Mouse (Mus musculus): ENCODE measurements around the gene Irf1. TPM values are rescaled to one million over a fixed set of nuclear protein-coding genes. Genes with fewer than 3 reads are reported as not detected.

Gene Irf1
- polyA plus RNA-seq, 1 experiment from 2014 or later, result 14.0 TPM

GRCm38 (mm10) chr11:53778455-53778854 is 8.6 kb downstream of the Irf1 start:
- Histone ChIP-seq H3K9ac (ENCODE audit: low read depth, low read length) (no peak overlapping the region), H3K4me1 (replicated peaks; ENCODE audit: insufficient read depth, low read length) (no peaks in the 10 kb centered on the region), H3K9me3 (replicated peaks; ENCODE audit: low read length) (no peaks in the 10 kb centered on the region), H3K4me3 (replicated peaks; ENCODE audit: low read depth, low read length) (no peak overlapping the region), H3K27ac (no peak overlapping the region), H3K4me2 (ENCODE audit: low read length) (no peak overlapping the region), H3K27me3 (ENCODE audit: insufficient read depth, low read length) (no peaks in the 10 kb centered on the region), H3K36me3 (ENCODE audit: insufficient read depth, low read length) (peaks cover 20% of the 10 kb centered on the region)
- ATAC-seq (replicated peaks; ENCODE audit: low FRiP score, low read depth), result no peak
- WGBS, result 75% methylated on average over 5 of the region's 5 CpGs
- no peak for DNase-seq (ENCODE audit: low spot score)
- no peak for TF ChIP-seq CTCF (IDR thresholded peaks at IDR 0.05; ENCODE audit: low read depth)

DNA sequence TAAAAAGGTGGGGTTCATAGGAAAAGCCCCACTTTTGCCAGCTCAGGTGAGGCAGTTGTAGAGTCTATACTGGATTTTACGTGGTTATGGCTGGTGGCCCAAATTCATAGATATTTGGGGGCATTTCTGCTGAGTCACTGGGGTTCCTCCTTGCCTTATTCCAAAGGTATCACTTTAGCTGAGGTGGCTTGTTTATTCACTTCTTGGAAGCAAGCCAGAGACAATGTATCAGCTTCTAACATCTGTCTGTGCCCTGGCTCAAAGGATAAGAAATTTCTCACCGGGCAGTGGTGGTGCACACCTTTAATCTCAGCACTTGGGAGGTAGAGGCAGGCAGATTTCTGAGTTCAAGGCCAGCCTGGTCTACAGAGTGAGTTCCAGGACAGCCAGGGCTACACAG is 10.0 kb downstream of the Irf1 start:
- no peak for TF ChIP-seq CTCF (IDR thresholded peaks at IDR 0.05; ENCODE audit: low read depth)
- WGBS, result 72% methylated on average over 2 of the region's 2 CpGs
- no peaks in the 10 kb centered on the region for H3K9me3 ChIP-seq (replicated peaks; ENCODE audit: low read length)
- no peak overlapping the region for H3K9ac ChIP-seq (ENCODE audit: low read depth, low read length)
- H3K4me1 ChIP-seq (replicated peaks; ENCODE audit: insufficient read depth, low read length), result 0 out of 2 replicates have a peak, but pooled peaks cover 5% of the 10 kb centered on the region
- H3K4me3 ChIP-seq (replicated peaks; ENCODE audit: low read depth, low read length), result no peak overlapping the region
- no peak overlapping the region for H3K27ac ChIP-seq
- peaks cover 15% of the 10 kb centered on the region for H3K36me3 ChIP-seq (ENCODE audit: insufficient read depth, low read length)
- DNase-seq (ENCODE audit: low spot score) (no peak), ATAC-seq (replicated peaks; ENCODE audit: low FRiP score, low read depth) (no peak)
- no peaks in the 10 kb centered on the region for H3K27me3 ChIP-seq (ENCODE audit: insufficient read depth, low read length)
- no peak overlapping the region for H3K4me2 ChIP-seq (ENCODE audit: low read length)

- H3K36me3 ChIP-seq (ENCODE audit: insufficient read depth, low read length), result peaks cover 13% of the 10 kb centered on the region
- no peak overlapping the region for H3K27ac ChIP-seq
- no peak for TF ChIP-seq CTCF (IDR thresholded peaks at IDR 0.05; ENCODE audit: low read depth)
- H3K9ac ChIP-seq (ENCODE audit: low read depth, low read length), result no peak overlapping the region
- ATAC-seq (replicated peaks; ENCODE audit: low FRiP score, low read depth) (no peak), DNase-seq (ENCODE audit: low spot score) (no peak)
- H3K27me3 ChIP-seq (ENCODE audit: insufficient read depth, low read length), result no peaks in the 10 kb centered on the region
- no peaks in the 10 kb centered on the region for H3K9me3 ChIP-seq (replicated peaks; ENCODE audit: low read length)
- no peak overlapping the region for H3K4me2 ChIP-seq (ENCODE audit: low read length)
- H3K4me3 ChIP-seq (replicated peaks; ENCODE audit: low read depth, low read length), result no peak overlapping the region
- 0 out of 2 replicates have a peak, but pooled peaks cover 5% of the 10 kb centered on the region for H3K4me1 ChIP-seq (replicated peaks; ENCODE audit: insufficient read depth, low read length)
- WGBS, result 68% methylated on average over 3 of the region's 3 CpGs
Observed at GRCm38 (mm10) chr11:53780262-53780661, 10.4 kb downstream of the Irf1 start.

DNA sequence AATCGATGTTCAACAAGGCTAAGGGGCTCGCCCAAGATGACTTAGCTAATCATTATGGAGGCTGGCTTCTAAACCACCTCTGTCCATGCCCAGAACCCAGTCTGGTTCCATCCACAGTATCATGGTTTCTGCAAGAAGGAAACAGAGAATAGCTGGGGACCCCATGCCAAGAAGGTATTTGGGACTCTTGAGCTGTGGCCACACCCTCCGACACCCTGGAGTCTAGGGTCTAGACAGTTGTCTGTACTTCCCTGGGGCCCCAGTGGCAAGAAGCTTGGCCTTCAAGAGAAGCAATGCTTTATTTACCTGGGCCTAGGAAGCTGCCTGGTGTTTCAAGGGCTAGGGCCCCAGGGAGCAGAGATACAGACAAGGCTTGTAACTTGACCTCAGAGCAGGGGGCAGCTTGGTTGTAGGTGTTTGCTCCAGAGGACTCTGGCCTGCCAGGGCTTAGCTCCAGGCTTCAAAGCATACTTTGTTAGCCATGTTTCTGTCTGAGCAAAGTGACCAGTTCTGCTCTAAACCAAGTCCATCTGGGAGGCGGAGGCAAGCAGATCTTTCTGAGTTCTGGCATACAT is 11.5 kb downstream of the Irf1 start:
- H3K27ac ChIP-seq, result no peak overlapping the region
- no peaks in the 10 kb centered on the region for H3K9me3 ChIP-seq (replicated peaks; ENCODE audit: low read length)
- ATAC-seq (replicated peaks; ENCODE audit: low FRiP score, low read depth) (no peak), DNase-seq (ENCODE audit: low spot score) (no peak)
- H3K27me3 ChIP-seq (ENCODE audit: insufficient read depth, low read length), result no peaks in the 10 kb centered on the region
- WGBS, result 87% methylated on average over 4 of the region's 4 CpGs
- TF ChIP-seq CTCF (IDR thresholded peaks at IDR 0.05; ENCODE audit: low read depth), result no peak
- no peak overlapping the region for H3K4me3 ChIP-seq (replicated peaks; ENCODE audit: low read depth, low read length)
- H3K9ac ChIP-seq (ENCODE audit: low read depth, low read length), result no peak overlapping the region
- H3K4me2 ChIP-seq (ENCODE audit: low read length), result no peak overlapping the region
- H3K36me3 ChIP-seq (ENCODE audit: insufficient read depth, low read length), result peaks cover 4% of the 10 kb centered on the region; the same call in 1 of the 2 replicates
- 0 out of 2 replicates have a peak, but pooled peaks cover 5% of the 10 kb centered on the region for H3K4me1 ChIP-seq (replicated peaks; ENCODE audit: insufficient read depth, low read length)

DNA sequence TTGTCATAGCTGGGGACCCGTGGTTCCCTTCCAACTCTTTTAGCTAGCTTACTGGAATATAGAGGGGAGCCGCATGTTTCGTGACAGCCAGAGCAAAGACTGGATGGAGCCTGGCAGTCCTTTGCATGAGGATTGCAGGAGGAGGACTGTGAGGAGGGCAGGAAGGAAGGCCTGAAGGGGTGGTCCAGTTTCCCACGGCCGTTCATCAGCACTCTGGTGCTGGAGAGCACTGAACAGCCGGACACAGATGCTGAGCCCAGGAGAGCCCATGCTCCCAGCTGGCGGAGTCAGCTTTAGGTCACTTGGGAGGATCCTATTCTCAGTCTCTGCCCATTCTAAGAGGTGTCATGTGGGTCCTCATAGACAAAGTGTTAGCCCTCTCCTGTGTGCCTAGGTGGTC is 12.2 kb downstream of the Irf1 start:
- 0 out of 2 replicates have a peak, but pooled peaks cover 5% of the 10 kb centered on the region for H3K4me1 ChIP-seq (replicated peaks; ENCODE audit: insufficient read depth, low read length)
- no peak overlapping the region for H3K4me2 ChIP-seq (ENCODE audit: low read length)
- H3K9ac ChIP-seq (ENCODE audit: low read depth, low read length), result no peak overlapping the region
- 69% methylated on average over 7 of the region's 7 CpGs for WGBS
- ATAC-seq (replicated peaks; ENCODE audit: low FRiP score, low read depth) (no peak), DNase-seq (ENCODE audit: low spot score) (no peak)
- 0 out of 2 replicates have a peak, but pooled peaks cover 1% of the 10 kb centered on the region for H3K36me3 ChIP-seq (ENCODE audit: insufficient read depth, low read length)
- no peaks in the 10 kb centered on the region for H3K9me3 ChIP-seq (replicated peaks; ENCODE audit: low read length)
- no peaks in the 10 kb centered on the region for H3K27me3 ChIP-seq (ENCODE audit: insufficient read depth, low read length)
- H3K27ac ChIP-seq, result no peak overlapping the region
- TF ChIP-seq CTCF (IDR thresholded peaks at IDR 0.05; ENCODE audit: low read depth), result no peak
- H3K4me3 ChIP-seq (replicated peaks; ENCODE audit: low read depth, low read length), result no peak overlapping the region

DNA sequence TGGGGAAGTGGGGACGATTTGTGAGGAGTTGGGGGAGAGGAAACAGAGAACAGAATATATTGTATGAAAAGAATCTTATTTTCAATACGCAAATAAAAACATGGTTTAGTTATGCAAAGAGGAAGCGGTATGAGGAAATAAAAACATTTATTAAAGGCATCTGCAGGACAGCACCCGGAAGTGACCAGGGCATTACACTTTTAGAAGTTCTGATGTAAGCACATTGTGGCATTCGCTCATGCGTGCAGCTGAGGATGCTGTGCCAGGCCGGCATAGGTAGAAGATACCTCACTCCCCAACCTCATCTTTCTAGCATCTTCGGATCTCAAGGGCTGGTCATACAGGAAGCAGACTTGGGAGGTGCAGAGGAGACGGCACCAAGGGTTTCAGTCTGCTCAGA is 13.5 kb downstream of the Irf1 start:
- Histone ChIP-seq H3K9ac (ENCODE audit: low read depth, low read length) (no peak overlapping the region), H3K4me3 (replicated peaks; ENCODE audit: low read depth, low read length) (no peak overlapping the region), H3K36me3 (ENCODE audit: insufficient read depth, low read length) (no peaks in the 10 kb centered on the region), H3K27me3 (ENCODE audit: insufficient read depth, low read length) (no peaks in the 10 kb centered on the region), H3K4me2 (ENCODE audit: low read length) (no peak overlapping the region), H3K4me1 (replicated peaks; ENCODE audit: insufficient read depth, low read length) (0 out of 2 replicates have a peak, but pooled peaks cover 5% of the 10 kb centered on the region), H3K9me3 (replicated peaks; ENCODE audit: low read length) (no peaks in the 10 kb centered on the region), H3K27ac (no peak overlapping the region)
- WGBS, result 71% methylated on average over 9 of the region's 9 CpGs
- ATAC-seq (replicated peaks; ENCODE audit: low FRiP score, low read depth), result no peak
- no peak for DNase-seq (ENCODE audit: low spot score)
- no peak for TF ChIP-seq CTCF (IDR thresholded peaks at IDR 0.05; ENCODE audit: low read depth)

All from kidney, postnatal 0 days (tissue).